Mouse (Mus musculus): ENCODE results near the gene Irx5. TPM values are rescaled to one million over a fixed set of nuclear protein-coding genes. Genes with fewer than 3 reads are reported as not detected.
A peak's percentile ranks its signal among the peaks of the same experiment; 100 is the strongest.

The Irx5 gene
- total RNA-seq (2021) = not detected
- long read RNA-seq, experiment 1 = 0 reads
- long read RNA-seq, experiment 2 = 0 reads

DNA sequence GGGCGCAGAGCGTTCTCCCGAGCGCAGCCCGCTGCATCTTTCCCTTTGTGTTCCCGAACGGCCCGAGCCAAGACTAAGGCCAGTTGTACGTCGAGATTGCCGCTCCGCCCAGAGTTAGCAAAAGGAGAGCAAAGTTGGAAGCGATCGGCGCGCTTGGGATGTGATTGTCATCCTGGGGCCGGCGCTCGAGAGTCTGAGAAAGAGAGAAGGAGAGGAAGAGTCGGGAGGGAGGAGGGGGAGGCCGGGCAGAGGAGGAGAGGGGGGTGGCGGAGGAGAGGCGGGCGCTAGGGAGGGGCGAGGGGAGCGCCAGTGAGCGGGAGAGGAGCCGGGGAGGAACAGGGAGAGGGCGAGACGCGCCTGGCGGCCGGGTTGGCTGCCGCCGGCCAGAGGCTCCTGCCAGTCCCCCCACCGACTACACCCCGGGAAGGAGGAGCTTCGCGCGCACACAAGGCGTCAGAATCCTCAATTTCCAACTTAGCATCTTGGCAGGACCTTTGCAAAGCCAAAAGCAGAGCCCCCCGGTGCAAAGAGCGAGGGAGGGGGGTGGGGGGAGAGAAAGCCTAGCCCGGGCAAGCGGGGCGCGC, at the start of gene Irx5:
TSS of gene Irx5 (plus strand) at position 228 of the 584 bp plus-strand sequence.
- peak; percentile 69 for DNase-seq
- H3K27ac ChIP-seq = peak within 1 kb of the TSS; percentile 63
- TF ChIP-seq CTCF (IDR thresholded peaks at IDR 0.05) = no peak
- peak within 1 kb of the TSS; percentile 87 for H3K4me3 ChIP-seq
- intact Hi-C loops (cut with DNase I) = loop anchor here (5.0 to 10.0 kb wide), 3 partner anchors 825 to 973 kb away; no protein-coding TSS in a partner anchor

DNA sequence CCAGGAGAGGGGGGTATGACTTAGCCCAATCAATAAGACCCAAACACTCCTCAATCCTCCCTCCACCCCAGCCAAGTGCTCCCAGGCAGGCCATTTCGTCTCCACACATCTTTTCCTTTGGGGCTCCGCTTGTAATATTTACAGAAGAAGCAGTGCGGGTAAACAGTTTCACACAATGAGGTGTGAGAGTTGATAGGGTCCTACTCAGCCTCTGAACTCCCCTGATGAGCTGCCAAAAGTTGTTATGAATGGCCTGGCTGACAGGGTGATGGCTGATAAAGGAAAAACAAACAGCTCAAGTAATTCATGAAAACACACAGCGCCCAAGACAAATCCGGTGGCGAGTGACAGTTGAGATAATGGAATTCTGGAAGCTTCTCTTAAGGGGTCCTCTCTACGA, 45.2 kb upstream of the Irx5 start:
- intact Hi-C loops (cut with DNase I) = no loop called here
- no peak for DNase-seq
- TF ChIP-seq CTCF (IDR thresholded peaks at IDR 0.05) = no peak
- Histone ChIP-seq H3K27ac (no peak overlapping the region), H3K4me3 (no peak overlapping the region)

DNA sequence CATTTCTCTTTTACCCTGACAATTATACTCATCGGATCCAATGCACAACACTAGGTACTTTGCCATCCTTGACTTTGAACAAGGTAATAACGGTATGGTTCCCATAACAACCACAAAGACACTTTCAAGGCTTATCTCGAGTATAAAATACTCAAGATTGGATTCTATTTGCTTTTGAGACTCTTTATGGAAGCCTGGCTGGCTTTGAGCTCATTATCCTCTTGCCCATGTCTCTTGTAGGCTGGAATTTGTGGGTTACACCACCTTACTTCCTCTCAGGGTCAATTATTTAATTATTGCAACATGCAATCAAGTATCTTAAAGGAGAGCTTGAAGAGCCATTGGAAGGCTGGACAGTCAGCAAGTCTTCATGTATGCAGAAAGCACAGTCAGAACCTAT, 43.7 kb upstream of the Irx5 start:
- Histone ChIP-seq H3K4me3 (no peak overlapping the region), H3K27ac (no peak overlapping the region)
- intact Hi-C loops (cut with DNase I) = no loop called here
- TF ChIP-seq CTCF (IDR thresholded peaks at IDR 0.05) = no peak
- DNase-seq = no peak

DNA sequence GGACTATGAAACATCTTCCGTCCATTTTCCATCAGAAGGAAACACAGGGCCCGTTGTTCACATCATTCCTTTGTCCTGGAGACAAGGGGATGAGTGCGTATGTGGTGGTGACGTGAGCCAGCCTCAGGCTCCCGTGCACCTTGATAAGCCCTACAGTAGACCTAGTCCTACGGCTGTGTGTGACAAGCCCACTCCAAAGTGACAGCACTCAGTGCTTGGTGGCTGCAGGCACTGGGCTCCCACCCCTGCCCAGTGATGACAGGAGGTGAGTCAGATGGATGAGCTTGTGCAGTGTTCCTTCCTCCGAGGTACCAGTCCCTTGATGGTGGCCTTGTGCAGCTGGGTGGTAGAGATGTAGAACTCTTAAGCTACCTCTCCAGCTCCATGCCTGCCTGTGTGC, 33.7 kb upstream of the Irx5 start:
- H3K27ac ChIP-seq = no peak overlapping the region
- H3K4me3 ChIP-seq = no peak overlapping the region
- DNase-seq = no peak
- TF ChIP-seq CTCF (IDR thresholded peaks at IDR 0.05) = no peak
- intact Hi-C loops (cut with DNase I) = no loop called here

DNA sequence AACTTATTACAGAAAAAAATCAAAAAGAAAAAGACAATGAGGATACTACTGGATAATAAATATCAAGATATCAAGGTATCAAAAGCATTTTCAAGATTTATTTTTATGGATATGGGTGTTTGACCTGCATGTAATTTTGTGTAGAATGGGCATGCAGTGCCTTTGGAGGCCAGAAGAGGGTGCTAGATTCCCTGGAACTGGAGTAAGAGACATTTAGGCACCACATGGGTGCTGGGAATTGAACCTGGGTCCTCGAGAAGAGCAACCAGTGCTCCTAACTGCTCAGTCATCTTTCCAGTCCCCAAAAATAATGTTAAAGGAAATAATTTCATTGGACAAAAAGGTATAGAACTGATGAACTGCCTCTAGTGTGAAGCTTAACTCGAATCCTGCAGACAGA, 30.2 kb upstream of the Irx5 start:
- H3K4me3 ChIP-seq = no peak overlapping the region
- DNase-seq = no peak
- H3K27ac ChIP-seq = no peak overlapping the region
- intact Hi-C loops (cut with DNase I) = no loop called here
- TF ChIP-seq CTCF (IDR thresholded peaks at IDR 0.05) = peak; percentile 35; the same call in 1 of the 2 replicates

DNA sequence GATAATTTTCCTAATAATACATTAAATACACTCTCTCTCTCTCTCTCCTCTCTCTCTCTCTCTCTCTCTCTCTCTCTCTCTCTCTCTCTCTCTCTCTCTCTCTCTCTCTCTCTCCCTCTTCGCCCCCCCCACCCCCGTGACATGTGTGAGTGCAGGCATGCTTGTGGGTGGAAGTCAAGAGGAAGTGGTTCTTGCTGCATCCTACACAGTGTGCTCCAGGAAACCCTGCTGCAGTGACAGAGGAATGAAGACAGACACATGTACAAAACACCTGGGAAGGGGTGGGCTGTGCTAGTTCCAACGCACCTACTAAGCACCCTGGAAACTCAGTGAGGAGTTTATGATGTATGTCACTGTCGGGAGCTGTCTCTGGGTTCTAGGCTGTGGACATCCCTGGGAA, 28.2 kb upstream of the Irx5 start:
- no peak for DNase-seq
- intact Hi-C loops (cut with DNase I) = no loop called here
- no peak overlapping the region for H3K4me3 ChIP-seq
- TF ChIP-seq CTCF (IDR thresholded peaks at IDR 0.05) = no peak
- no peak overlapping the region for H3K27ac ChIP-seq

DNA sequence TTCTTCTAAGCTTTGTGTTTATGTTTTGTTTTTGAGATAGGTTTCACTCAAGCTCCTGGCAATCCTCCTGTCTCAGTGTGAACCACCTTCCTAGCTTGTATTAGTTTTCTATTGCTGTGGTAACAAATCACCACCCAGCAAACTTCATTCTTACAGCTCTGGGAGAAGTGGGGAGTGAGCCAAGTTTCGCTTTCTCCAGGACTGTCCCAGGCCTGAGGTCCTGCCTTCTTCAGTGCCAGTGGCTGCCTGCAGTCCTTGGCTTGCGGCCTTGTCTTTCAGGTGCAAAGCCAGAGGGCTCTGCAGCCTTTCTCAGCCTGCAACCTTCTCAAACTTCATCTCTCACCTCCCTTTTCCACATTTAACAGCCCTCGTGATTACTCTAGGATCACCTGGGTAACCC, 25.6 kb upstream of the Irx5 start:
- TF ChIP-seq CTCF (IDR thresholded peaks at IDR 0.05) = no peak
- Histone ChIP-seq H3K4me3 (no peak overlapping the region; the same call in 1 of the 2 replicates), H3K27ac (peak overlapping the region; percentile 41; the same call in 1 of the 2 replicates)
- DNase-seq = peak; percentile 48
- intact Hi-C loops (cut with DNase I) = no loop called here

DNA sequence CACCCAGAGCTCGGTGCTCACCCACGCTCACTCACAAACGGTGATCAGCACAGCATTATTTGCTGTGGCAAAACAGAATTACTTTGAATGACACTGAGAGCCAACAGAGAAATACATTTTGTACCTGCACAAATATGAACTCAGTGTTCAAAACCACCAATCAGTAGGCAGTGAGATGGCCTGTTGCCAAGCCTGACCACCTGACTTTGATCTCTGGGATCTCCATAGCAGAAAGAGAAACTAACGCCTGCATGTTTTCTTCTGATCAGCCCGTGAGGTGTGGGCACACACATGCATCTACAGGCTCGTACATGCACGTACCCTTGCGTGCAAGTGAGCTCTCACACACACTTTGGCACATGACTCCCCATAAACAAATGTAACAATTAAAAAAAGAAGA, 24.0 kb upstream of the Irx5 start:
- no peak overlapping the region for H3K27ac ChIP-seq
- no peak overlapping the region for H3K4me3 ChIP-seq
- DNase-seq = no peak
- TF ChIP-seq CTCF (IDR thresholded peaks at IDR 0.05) = no peak
- intact Hi-C loops (cut with DNase I) = no loop called here

DNA sequence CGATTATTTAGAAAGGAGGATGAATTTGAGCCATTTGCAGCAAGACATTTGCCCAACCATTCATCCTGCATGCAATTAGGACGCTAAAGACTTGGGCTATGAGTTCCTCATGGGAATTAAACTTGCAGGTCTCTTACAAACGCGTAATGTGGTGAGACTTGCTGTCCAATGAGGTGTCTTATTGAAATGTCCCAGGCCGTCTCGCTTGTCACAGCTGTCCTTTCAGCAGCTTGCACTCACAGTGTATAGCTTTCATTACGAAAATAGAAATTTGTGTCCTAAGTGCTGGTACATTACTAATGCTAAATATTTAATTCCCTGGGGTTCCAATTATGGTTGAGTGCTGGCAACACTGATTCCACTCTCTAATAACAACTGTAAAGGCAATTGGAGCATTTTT, 22.3 kb upstream of the Irx5 start:
- Histone ChIP-seq H3K27ac (no peak overlapping the region), H3K4me3 (no peak overlapping the region)
- DNase-seq = no peak
- no peak for TF ChIP-seq CTCF (IDR thresholded peaks at IDR 0.05)
- intact Hi-C loops (cut with DNase I) = no loop called here

DNA sequence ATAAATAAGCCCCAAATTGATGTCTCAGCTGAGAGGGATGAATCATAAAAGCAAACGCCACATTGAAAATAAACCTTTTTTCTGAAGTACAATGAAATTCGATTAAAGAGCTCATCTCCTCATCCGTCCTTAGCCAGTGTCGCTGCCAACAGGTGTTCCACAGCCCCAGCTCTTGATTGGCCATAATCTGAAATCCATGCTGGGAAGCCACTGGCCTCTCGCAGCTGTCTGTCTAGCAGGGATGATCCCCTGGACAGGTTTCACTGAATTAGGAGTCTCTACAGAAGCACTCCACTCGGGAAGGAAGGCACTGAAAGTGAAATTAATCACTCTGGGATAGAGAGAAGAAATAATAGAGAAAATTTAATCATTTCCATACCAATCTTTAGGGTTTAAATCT, 21.4 kb upstream of the Irx5 start:
- Histone ChIP-seq H3K4me3 (peak overlapping the region; percentile 28), H3K27ac (no peak overlapping the region)
- no peak for TF ChIP-seq CTCF (IDR thresholded peaks at IDR 0.05)
- intact Hi-C loops (cut with DNase I) = no loop called here
- no peak for DNase-seq

DNA sequence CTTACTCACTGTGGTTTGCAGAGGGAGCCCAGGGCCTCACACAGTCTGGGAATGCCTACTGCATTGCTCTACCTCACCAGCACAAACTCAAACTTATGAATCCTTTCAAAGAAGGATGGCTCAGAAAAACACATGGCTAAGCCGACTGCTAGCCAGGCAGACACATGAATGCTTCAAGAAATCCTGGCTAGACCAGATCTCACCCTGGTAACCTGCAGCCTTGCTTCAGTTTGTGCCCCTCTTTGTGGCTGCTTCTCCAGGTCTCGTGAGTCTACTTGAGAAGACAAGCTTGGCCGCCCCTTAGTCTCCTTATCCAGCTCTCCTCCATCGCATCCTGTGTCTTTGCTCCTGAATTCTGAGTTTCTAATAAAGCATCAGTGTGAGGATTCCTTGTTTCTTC, 13.9 kb upstream of the Irx5 start:
- Histone ChIP-seq H3K27ac (no peak overlapping the region), H3K4me3 (no peak overlapping the region)
- TF ChIP-seq CTCF (IDR thresholded peaks at IDR 0.05) = no peak
- intact Hi-C loops (cut with DNase I) = no loop called here
- no peak for DNase-seq

DNA sequence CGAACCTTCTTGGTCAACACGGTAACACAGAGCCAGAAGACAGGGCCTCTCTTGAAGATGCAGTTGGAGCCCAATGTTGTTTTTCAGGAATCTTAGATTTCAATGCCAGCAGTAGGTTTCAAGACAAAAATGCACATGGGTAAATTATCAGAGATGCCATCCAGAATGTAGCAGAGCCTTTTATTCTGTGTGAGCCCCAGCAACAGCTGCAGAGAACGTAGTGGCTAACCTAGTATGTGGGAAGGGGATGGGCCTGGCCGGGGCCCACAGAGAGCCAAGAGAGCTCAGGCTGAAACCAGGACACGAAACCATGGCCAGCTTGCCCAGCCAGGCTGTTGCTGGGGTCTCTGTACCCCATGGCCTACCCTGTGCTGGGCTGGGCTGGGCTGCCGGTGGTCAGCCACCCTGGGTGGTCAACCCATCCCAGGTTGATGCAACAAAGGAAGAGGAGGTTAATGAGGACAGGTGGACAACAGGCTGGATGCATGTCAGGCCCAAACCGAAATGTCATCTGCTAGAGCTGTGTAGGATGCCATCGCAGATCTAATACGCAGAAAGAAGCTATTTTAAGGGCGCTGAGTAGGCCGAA, 7.4 kb upstream of the Irx5 start:
- DNase-seq = no peak
- Histone ChIP-seq H3K4me3 (peak overlapping the region; percentile 25; the same call in 1 of the 2 replicates), H3K27ac (peak overlapping the region; percentile 81)
- TF ChIP-seq CTCF (IDR thresholded peaks at IDR 0.05) = no peak
- intact Hi-C loops (cut with DNase I) = loop anchor here (10.0 kb wide), 1 partner anchor 965 kb away; no protein-coding TSS in a partner anchor

DNA sequence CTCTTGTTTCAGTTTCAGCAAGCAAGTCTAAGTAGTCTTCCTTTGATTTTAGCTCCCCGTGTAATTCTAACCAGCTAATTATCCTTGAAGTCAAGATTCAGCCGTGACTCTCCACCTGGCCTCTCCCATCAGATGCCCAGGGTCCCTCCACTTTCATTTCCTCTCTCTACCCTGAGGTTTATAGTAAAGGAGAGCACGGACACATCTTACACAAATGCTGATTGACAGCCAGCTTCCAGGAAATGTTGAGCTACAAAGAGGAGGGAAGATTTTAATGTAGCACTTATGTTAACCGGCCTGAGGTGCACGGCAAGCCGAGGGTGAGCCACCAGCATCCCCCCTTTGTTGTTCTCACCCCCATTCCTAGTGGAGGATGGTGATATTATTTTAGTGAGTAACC, 4.0 kb upstream of the Irx5 start:
- intact Hi-C loops (cut with DNase I) = loop anchor here (10.0 kb wide), 1 partner anchor 969 kb away; no protein-coding TSS in a partner anchor
- DNase-seq = no peak
- Histone ChIP-seq H3K27ac (peak overlapping the region; percentile 28; the same call in 1 of the 2 replicates), H3K4me3 (peak overlapping the region; percentile 21)
- TF ChIP-seq CTCF (IDR thresholded peaks at IDR 0.05) = no peak
